Mouse (Mus musculus): ENCODE data around the gene Cyp20a1. TPM values are rescaled to one million over a fixed set of nuclear protein-coding genes. Genes with fewer than 3 reads are reported as not detected.

The Cyp20a1 gene
- polyA plus RNA-seq, 1 experiment from 2014 or later: 22.2 TPM

DNA sequence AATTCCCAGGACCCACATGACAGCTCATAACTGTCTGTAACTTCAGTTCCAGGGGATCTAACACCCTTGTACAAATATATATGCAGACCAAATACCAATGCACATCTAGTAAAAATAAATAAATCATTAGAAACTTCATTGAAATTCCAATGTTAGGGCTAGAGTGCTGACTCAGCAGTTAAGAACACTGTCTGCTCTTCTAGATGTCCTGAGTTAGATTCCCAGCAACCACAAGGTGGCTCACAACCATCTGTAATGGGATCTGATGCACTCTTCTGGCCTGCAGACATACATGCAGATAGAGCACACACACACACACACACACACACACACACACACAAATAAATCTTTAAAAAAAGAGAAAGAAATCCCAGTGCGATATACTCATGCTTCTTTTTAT, 61.7 kb downstream of the Cyp20a1 start:
- WGBS: 94% methylated on average over 1 of the region's 1 CpGs

DNA sequence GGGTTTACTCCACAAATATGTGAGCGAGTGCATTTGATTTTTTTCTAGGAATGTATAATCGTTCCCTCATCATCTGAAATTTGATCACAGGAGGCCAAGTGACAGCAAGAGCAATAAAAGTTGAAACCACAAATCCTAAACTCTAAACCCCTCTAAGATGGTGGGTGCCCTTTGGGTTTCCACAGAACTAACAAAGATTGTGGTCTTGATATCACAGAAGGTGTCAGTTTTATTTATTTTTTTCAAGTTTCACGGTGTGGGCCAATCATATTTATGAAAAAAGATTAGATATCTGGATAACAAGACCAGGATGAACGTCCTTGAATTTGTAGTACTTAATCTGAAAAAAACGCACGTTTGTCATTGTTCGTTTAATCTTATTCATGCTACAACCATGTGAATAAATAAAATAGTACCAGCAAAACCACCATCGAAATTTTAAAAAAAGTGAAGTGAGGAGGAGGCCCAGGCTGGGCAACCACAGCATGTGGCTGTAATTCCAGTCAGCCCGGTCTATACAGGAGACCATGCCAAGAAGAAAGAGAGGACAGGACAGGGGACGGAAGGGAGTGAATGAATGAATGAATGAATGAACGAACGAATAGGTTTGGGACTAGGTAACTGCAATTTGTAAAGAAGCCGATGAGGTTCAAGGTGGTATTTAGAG, 65.5 kb downstream of the Cyp20a1 start:
- no peaks in the 10 kb centered on the region for H3K9me3 ChIP-seq (replicated peaks; ENCODE audit: control insufficient read depth, low read length)

More for the DNA sequence above, 61.7 kb downstream of the Cyp20a1 start:
- H3K27ac ChIP-seq (ENCODE audit: low read length): no peak overlapping the region
- no peak overlapping the region for H3K4me3 ChIP-seq (replicated peaks; ENCODE audit: low read length)
- H3K36me3 ChIP-seq (ENCODE audit: control insufficient read depth, insufficient read depth, low read length): no peaks in the 10 kb centered on the region
- H3K27me3 ChIP-seq (ENCODE audit: control insufficient read depth, insufficient read depth, low read length): no peaks in the 10 kb centered on the region
- no peak overlapping the region for H3K4me2 ChIP-seq (ENCODE audit: low read depth, low read length)
- H3K9me3 ChIP-seq (replicated peaks; ENCODE audit: control insufficient read depth, low read length): no peaks in the 10 kb centered on the region
- no peak for ATAC-seq (ENCODE audit: insufficient read depth, low FRiP score)
- no peak overlapping the region for H3K9ac ChIP-seq (ENCODE audit: low read length)
- H3K4me1 ChIP-seq (ENCODE audit: control insufficient read depth, insufficient read depth, low read length): peaks cover 3% of the 10 kb centered on the region; the same call in 1 of the 2 replicates

DNA sequence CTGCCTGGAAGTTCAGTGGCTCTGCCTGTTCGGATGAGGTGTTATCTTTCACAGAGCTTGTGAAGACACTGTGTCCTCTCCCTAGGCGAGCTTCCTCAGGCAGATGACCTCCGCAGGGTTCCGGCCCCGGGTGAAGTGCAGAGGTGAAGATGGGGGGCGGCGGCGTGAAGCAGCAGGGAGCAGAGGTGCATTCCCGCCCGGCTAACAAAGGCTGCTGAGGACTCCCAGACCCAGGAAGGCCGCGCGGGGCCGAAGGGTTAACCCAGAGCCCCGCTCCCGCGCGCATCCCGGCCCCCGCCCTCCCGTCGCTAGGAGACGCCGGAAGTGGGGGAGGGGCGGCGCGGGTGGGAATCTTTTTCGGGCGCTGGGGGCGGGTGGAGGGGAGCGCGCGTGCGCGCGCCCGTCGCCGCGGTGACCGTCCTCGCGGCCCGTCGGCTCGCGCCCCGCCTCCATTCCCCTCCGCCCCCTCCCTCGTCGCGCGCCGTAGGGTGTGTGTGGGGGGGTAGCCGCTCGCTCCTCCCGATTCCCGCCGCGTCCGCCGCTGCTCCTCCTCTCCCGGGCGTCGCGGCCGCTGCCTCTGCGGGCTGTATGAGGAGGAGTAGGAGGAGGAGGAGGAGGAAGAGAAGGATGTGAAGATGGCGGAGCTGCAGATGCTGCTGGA, 66.2 kb downstream of the Cyp20a1 start, which contains the start of gene Abi2:
Gene Abi2 (plus strand): TSS at position 452 of the 661 bp plus-strand sequence.
- H3K36me3 ChIP-seq (ENCODE audit: control insufficient read depth, insufficient read depth, low read length): no peaks in the 10 kb centered on the region
- no peaks in the 10 kb centered on the region for H3K9me3 ChIP-seq (replicated peaks; ENCODE audit: control insufficient read depth, low read length)
- WGBS: under 1% methylated on average over 22 of the region's 69 CpGs
- peak within 1 kb of the TSS; percentile 69 for H3K4me2 ChIP-seq (ENCODE audit: low read depth, low read length)
- H3K9ac ChIP-seq (ENCODE audit: low read length): peak within 1 kb of the TSS; percentile 93
- peaks cover 3% of the 10 kb centered on the region; the same call in 1 of the 2 replicates for H3K4me1 ChIP-seq (ENCODE audit: control insufficient read depth, insufficient read depth, low read length)
- H3K4me3 ChIP-seq (replicated peaks; ENCODE audit: low read length): peak within 1 kb of the TSS; percentile 95
- peak within 1 kb of the TSS; percentile 89 for H3K27ac ChIP-seq (ENCODE audit: low read length)
- peak; percentile 95 for ATAC-seq (ENCODE audit: insufficient read depth, low FRiP score)
- H3K27me3 ChIP-seq (ENCODE audit: control insufficient read depth, insufficient read depth, low read length): no peaks in the 10 kb centered on the region

More for the DNA sequence above, 65.5 kb downstream of the Cyp20a1 start:
- peak overlapping the region; percentile 69 for H3K4me2 ChIP-seq (ENCODE audit: low read depth, low read length)
- 18% methylated on average over 13 of the region's 13 CpGs for WGBS
- peak overlapping the region; percentile 83 for H3K27ac ChIP-seq (ENCODE audit: low read length)
- H3K4me3 ChIP-seq (replicated peaks; ENCODE audit: low read length): peak overlapping the region; percentile 95
- peak overlapping the region; percentile 93 for H3K9ac ChIP-seq (ENCODE audit: low read length)
- peaks cover 3% of the 10 kb centered on the region; the same call in 1 of the 2 replicates for H3K4me1 ChIP-seq (ENCODE audit: control insufficient read depth, insufficient read depth, low read length)
- H3K27me3 ChIP-seq (ENCODE audit: control insufficient read depth, insufficient read depth, low read length): no peaks in the 10 kb centered on the region
- H3K36me3 ChIP-seq (ENCODE audit: control insufficient read depth, insufficient read depth, low read length): no peaks in the 10 kb centered on the region
- peak; percentile 30; the same call in 1 of the 2 replicates for ATAC-seq (ENCODE audit: insufficient read depth, low FRiP score)

DNA sequence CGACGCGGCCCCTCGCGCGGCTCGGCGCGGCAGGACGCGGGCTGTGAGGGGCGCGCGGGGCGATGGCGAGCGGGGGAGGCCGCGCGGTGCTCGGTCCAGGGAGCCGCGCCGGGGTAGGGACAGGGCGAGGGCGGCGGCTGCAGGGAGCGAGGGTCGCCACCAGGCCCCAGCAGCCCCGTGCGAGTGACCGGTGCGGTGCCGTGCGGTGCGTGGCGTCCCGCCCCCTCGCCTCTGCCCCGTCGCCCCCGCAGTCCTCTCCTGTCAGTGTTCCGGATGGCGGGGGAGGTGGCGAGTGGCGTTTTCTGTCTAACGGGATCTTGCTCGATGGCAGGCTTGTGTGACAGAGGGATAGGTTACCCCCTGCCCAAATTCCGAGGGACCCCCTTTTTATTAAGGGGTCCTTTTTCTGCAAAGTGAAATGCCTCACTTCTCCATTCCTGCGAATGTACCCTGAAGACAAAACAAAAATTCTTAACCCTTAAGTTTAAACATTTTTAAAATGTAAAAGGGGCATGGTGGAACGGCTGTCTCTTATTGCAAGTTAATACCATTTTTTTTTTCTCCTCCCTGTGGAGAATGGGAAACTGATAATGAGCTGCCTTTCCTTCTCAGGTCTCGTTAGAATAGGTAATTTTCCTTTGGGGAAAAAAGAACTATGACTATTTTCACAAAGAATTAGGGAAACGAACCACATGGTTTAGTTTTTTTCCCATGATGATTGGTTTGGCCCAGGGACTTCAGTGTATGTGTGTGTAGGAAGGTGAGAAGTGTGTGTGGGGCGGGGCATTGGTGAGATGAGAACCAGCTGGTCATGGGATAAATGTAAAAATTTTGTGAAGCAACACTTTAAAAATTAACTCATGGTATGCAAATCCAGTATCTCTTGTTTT, 67.0 kb downstream of the Cyp20a1 start:
- Histone ChIP-seq H3K4me3 (replicated peaks; ENCODE audit: low read length) (peak overlapping the region; percentile 95), H3K27ac (ENCODE audit: low read length) (peak overlapping the region; percentile 89), H3K27me3 (ENCODE audit: control insufficient read depth, insufficient read depth, low read length) (no peaks in the 10 kb centered on the region), H3K9me3 (replicated peaks; ENCODE audit: control insufficient read depth, low read length) (no peaks in the 10 kb centered on the region), H3K36me3 (ENCODE audit: control insufficient read depth, insufficient read depth, low read length) (no peaks in the 10 kb centered on the region), H3K4me1 (ENCODE audit: control insufficient read depth, insufficient read depth, low read length) (peaks cover 3% of the 10 kb centered on the region; the same call in 1 of the 2 replicates), H3K9ac (ENCODE audit: low read length) (peak overlapping the region; percentile 93), H3K4me2 (ENCODE audit: low read depth, low read length) (peak overlapping the region; percentile 69)
- peak; percentile 65 for ATAC-seq (ENCODE audit: insufficient read depth, low FRiP score)
- 1% methylated on average over 54 of the region's 54 CpGs for WGBS

DNA sequence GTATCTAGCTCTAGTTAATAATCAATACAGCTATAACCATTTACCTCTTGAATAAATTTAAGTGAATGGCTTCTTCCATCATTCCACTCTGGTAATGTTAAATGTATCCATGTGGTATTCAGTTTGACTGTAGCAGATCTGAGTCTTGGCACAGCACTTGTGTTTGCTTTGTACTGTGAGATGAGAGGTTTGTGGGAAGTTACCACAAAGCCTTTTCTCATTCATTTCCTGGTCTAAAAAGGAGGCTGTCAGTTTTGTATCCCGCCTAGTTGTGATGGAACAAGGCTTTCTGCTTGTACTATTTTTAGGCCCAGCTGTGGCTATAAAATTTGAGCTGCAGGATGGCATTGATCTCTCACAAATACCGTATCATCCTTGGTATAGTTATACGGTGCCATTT, 73.6 kb downstream of the Cyp20a1 start:
- Histone ChIP-seq H3K4me1 (ENCODE audit: control insufficient read depth, insufficient read depth, low read length) (no peaks in the 10 kb centered on the region; the same call in 1 of the 2 replicates), H3K27me3 (ENCODE audit: control insufficient read depth, insufficient read depth, low read length) (no peaks in the 10 kb centered on the region), H3K9me3 (replicated peaks; ENCODE audit: control insufficient read depth, low read length) (no peaks in the 10 kb centered on the region), H3K4me2 (ENCODE audit: low read depth, low read length) (no peak overlapping the region), H3K9ac (ENCODE audit: low read length) (no peak overlapping the region), H3K36me3 (ENCODE audit: control insufficient read depth, insufficient read depth, low read length) (no peaks in the 10 kb centered on the region), H3K27ac (ENCODE audit: low read length) (no peak overlapping the region), H3K4me3 (replicated peaks; ENCODE audit: low read length) (no peak overlapping the region)
- 72% methylated on average over 3 of the region's 3 CpGs for WGBS
- ATAC-seq (ENCODE audit: insufficient read depth, low FRiP score): no peak

DNA sequence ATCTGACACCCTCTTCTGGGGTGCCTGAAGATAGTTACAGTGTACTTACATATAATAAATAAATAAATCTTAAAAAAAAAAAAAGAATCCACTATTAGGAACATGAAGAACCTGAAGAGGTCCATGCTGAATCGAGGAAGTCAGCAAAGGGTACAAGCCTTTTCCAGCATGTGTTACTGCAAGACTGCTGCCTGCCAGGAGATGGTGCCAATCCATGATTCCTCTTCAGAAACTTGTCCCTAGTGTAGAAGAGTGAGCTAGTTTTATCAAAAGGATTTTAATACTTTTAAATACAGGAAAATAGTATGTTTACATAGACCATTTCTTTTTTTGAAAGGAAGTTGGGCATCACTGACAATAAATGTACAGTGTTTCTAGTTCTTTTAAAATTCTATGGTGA, 80.8 kb downstream of the Cyp20a1 start:
- no peak for ATAC-seq (ENCODE audit: insufficient read depth, low FRiP score)
- no peaks in the 10 kb centered on the region for H3K4me1 ChIP-seq (ENCODE audit: control insufficient read depth, insufficient read depth, low read length)
- no peak overlapping the region for H3K4me3 ChIP-seq (replicated peaks; ENCODE audit: low read length)
- no peak overlapping the region for H3K9ac ChIP-seq (ENCODE audit: low read length)
- WGBS: 94% methylated on average over 1 of the region's 1 CpGs
- H3K27ac ChIP-seq (ENCODE audit: low read length): no peak overlapping the region
- H3K4me2 ChIP-seq (ENCODE audit: low read depth, low read length): no peak overlapping the region
- H3K27me3 ChIP-seq (ENCODE audit: control insufficient read depth, insufficient read depth, low read length): no peaks in the 10 kb centered on the region
- no peaks in the 10 kb centered on the region for H3K9me3 ChIP-seq (replicated peaks; ENCODE audit: control insufficient read depth, low read length)
- H3K36me3 ChIP-seq (ENCODE audit: control insufficient read depth, insufficient read depth, low read length): no peaks in the 10 kb centered on the region

DNA sequence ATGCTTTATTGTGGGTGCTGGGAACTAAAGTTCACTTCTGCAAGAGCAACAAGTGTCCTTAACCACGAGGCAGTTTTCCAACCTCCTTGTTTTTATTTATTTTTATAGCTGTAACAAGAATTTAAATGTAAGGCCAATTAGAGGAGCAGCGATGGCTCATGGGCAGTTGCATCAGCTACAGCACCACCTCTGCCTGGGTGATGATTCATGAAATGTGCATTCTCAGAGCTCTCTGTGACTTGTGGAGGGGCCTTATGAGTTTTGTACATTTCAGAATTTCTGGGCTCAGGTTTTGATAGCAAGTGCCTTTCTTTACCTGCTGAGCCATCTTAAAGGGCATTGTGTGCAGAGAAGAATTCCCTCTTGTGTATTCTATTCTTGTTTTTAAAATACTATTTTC, 85.2 kb downstream of the Cyp20a1 start:
- H3K9me3 ChIP-seq (replicated peaks; ENCODE audit: control insufficient read depth, low read length): no peaks in the 10 kb centered on the region
- no peak overlapping the region for H3K4me2 ChIP-seq (ENCODE audit: low read depth, low read length)
- no peak overlapping the region for H3K9ac ChIP-seq (ENCODE audit: low read length)
- H3K27me3 ChIP-seq (ENCODE audit: control insufficient read depth, insufficient read depth, low read length): no peaks in the 10 kb centered on the region
- no peak overlapping the region for H3K27ac ChIP-seq (ENCODE audit: low read length)
- ATAC-seq (ENCODE audit: insufficient read depth, low FRiP score): no peak
- H3K4me3 ChIP-seq (replicated peaks; ENCODE audit: low read length): no peak overlapping the region
- no peaks in the 10 kb centered on the region for H3K4me1 ChIP-seq (ENCODE audit: control insufficient read depth, insufficient read depth, low read length)
- 91% methylated on average over 2 of the region's 2 CpGs for WGBS
- no peaks in the 10 kb centered on the region for H3K36me3 ChIP-seq (ENCODE audit: control insufficient read depth, insufficient read depth, low read length)

DNA sequence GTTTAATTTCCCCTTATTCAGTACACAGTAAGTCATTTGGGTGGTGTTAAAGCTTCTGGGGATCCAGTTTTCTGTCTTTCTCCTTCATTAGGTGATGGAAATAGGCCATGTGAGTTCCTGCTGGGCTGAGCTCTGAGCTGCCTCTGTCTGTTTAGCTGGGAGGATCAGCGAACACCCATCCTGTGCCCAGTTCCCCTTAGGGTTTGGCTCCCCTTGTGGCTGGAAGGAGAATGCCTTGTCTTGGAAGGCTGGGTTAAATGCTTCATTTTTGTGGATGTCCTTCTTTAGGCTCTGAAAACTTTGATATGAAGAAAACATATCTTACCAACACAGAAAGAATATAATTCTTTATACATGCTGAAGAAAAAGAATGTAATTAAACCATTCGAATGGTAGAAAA, 85.8 kb downstream of the Cyp20a1 start:
- Histone ChIP-seq H3K4me3 (replicated peaks; ENCODE audit: low read length) (no peak overlapping the region), H3K4me2 (ENCODE audit: low read depth, low read length) (no peak overlapping the region), H3K27me3 (ENCODE audit: control insufficient read depth, insufficient read depth, low read length) (no peaks in the 10 kb centered on the region), H3K27ac (ENCODE audit: low read length) (no peak overlapping the region), H3K4me1 (ENCODE audit: control insufficient read depth, insufficient read depth, low read length) (no peaks in the 10 kb centered on the region), H3K9me3 (replicated peaks; ENCODE audit: control insufficient read depth, low read length) (no peaks in the 10 kb centered on the region), H3K9ac (ENCODE audit: low read length) (no peak overlapping the region), H3K36me3 (ENCODE audit: control insufficient read depth, insufficient read depth, low read length) (no peaks in the 10 kb centered on the region)
- no peak for ATAC-seq (ENCODE audit: insufficient read depth, low FRiP score)
- WGBS: 76% methylated on average over 2 of the region's 2 CpGs
